Mouse (Mus musculus): Measurements from ENCODE around the gene Slc12a7. TPM values are rescaled to one million over a fixed set of nuclear protein-coding genes. Genes with fewer than 3 reads are reported as not detected.

Gene Slc12a7
- polyA plus RNA-seq, 1 experiment from 2014 or later = 44.8 TPM

- H3K27me3 ChIP-seq (ENCODE audit: control insufficient read depth, insufficient read depth, low read length) = no peaks in the 10 kb centered on the region
- WGBS = 83% methylated on average over 3 of the region's 3 CpGs
- H3K4me3 ChIP-seq (ENCODE audit: low read depth, low read length) = no peak overlapping the region
- no peaks in the 10 kb centered on the region for H3K36me3 ChIP-seq (ENCODE audit: control insufficient read depth, insufficient read depth, low read length)
- ATAC-seq (ENCODE audit: insufficient read depth, low FRiP score, low TSS enrichment) = no peak
- H3K4me1 ChIP-seq (ENCODE audit: control insufficient read depth, insufficient read depth, low read length) = peaks cover 4% of the 10 kb centered on the region
- no peak overlapping the region for H3K9ac ChIP-seq (ENCODE audit: low read length)
- H3K27ac ChIP-seq (ENCODE audit: low read depth, low read length) = no peak overlapping the region
- no peak overlapping the region for H3K4me2 ChIP-seq (ENCODE audit: low read depth)
- no peak for DNase-seq (ENCODE audit: low spot score)
- no peaks in the 10 kb centered on the region for H3K9me3 ChIP-seq (ENCODE audit: control insufficient read depth, low read length)
Measured at GRCm38 (mm10) chr13:73760126-73760525, 27.2 kb downstream of the Slc12a7 start.

GRCm38 (mm10) chr13:73762938-73763337 lies 30.0 kb downstream of the Slc12a7 start:
- Histone ChIP-seq H3K4me1 (ENCODE audit: control insufficient read depth, insufficient read depth, low read length) (peaks cover 14% of the 10 kb centered on the region), H3K27ac (ENCODE audit: low read depth, low read length) (no peak overlapping the region), H3K4me2 (ENCODE audit: low read depth) (peak overlapping the region; percentile 66), H3K36me3 (ENCODE audit: control insufficient read depth, insufficient read depth, low read length) (no peaks in the 10 kb centered on the region), H3K4me3 (ENCODE audit: low read depth, low read length) (peak overlapping the region; percentile 78), H3K27me3 (ENCODE audit: control insufficient read depth, insufficient read depth, low read length) (no peaks in the 10 kb centered on the region), H3K9ac (ENCODE audit: low read length) (peak overlapping the region; percentile 92; the same call in 1 of the 2 replicates), H3K9me3 (ENCODE audit: control insufficient read depth, low read length) (no peaks in the 10 kb centered on the region)
- DNase-seq (ENCODE audit: low spot score) (no peak), ATAC-seq (ENCODE audit: insufficient read depth, low FRiP score, low TSS enrichment) (peak; percentile 2; the same call in 1 of the 2 replicates)
- WGBS = 37% methylated on average over 6 of the region's 6 CpGs

- Histone ChIP-seq H3K4me1 (ENCODE audit: control insufficient read depth, insufficient read depth, low read length) (peaks cover 14% of the 10 kb centered on the region), H3K27ac (ENCODE audit: low read depth, low read length) (no peak overlapping the region), H3K4me3 (ENCODE audit: low read depth, low read length) (peak overlapping the region; percentile 78), H3K36me3 (ENCODE audit: control insufficient read depth, insufficient read depth, low read length) (no peaks in the 10 kb centered on the region), H3K27me3 (ENCODE audit: control insufficient read depth, insufficient read depth, low read length) (no peaks in the 10 kb centered on the region), H3K9ac (ENCODE audit: low read length) (peak overlapping the region; percentile 92), H3K9me3 (ENCODE audit: control insufficient read depth, low read length) (no peaks in the 10 kb centered on the region), H3K4me2 (ENCODE audit: low read depth) (peak overlapping the region; percentile 66)
- peak; percentile 92 for ATAC-seq (ENCODE audit: insufficient read depth, low FRiP score, low TSS enrichment)
- peak; percentile 92 for DNase-seq (ENCODE audit: low spot score)
- WGBS = under 1% methylated on average over 70 of the region's 70 CpGs
Measured at GRCm38 (mm10) chr13:73763439-73764255, 30.8 kb downstream of the Slc12a7 start.

GRCm38 (mm10) chr13:73764256-73764775 lies 31.4 kb downstream of the Slc12a7 start:
- 1% methylated on average over 11 of the region's 11 CpGs for WGBS
- H3K4me3 ChIP-seq (ENCODE audit: low read depth, low read length) = peak overlapping the region; percentile 78
- ATAC-seq (ENCODE audit: insufficient read depth, low FRiP score, low TSS enrichment) (peak; percentile 17), DNase-seq (ENCODE audit: low spot score) (peak; percentile 70)
- peaks cover 16% of the 10 kb centered on the region for H3K4me1 ChIP-seq (ENCODE audit: control insufficient read depth, insufficient read depth, low read length)
- no peak overlapping the region for H3K27ac ChIP-seq (ENCODE audit: low read depth, low read length)
- peak overlapping the region; percentile 66 for H3K4me2 ChIP-seq (ENCODE audit: low read depth)
- peak overlapping the region; percentile 92 for H3K9ac ChIP-seq (ENCODE audit: low read length)
- H3K9me3 ChIP-seq (ENCODE audit: control insufficient read depth, low read length) = no peaks in the 10 kb centered on the region
- no peaks in the 10 kb centered on the region for H3K36me3 ChIP-seq (ENCODE audit: control insufficient read depth, insufficient read depth, low read length)
- H3K27me3 ChIP-seq (ENCODE audit: control insufficient read depth, insufficient read depth, low read length) = no peaks in the 10 kb centered on the region

GRCm38 (mm10) chr13:73765393-73765792 lies 32.5 kb downstream of the Slc12a7 start:
- Histone ChIP-seq H3K4me2 (ENCODE audit: low read depth) (peak overlapping the region; percentile 66), H3K27ac (ENCODE audit: low read depth, low read length) (no peak overlapping the region), H3K4me3 (ENCODE audit: low read depth, low read length) (peak overlapping the region; percentile 78), H3K9me3 (ENCODE audit: control insufficient read depth, low read length) (no peaks in the 10 kb centered on the region), H3K9ac (ENCODE audit: low read length) (peak overlapping the region; percentile 92), H3K36me3 (ENCODE audit: control insufficient read depth, insufficient read depth, low read length) (no peaks in the 10 kb centered on the region), H3K27me3 (ENCODE audit: control insufficient read depth, insufficient read depth, low read length) (no peaks in the 10 kb centered on the region), H3K4me1 (ENCODE audit: control insufficient read depth, insufficient read depth, low read length) (peaks cover 22% of the 10 kb centered on the region)
- DNase-seq (ENCODE audit: low spot score) (no peak), ATAC-seq (ENCODE audit: insufficient read depth, low FRiP score, low TSS enrichment) (no peak)
- 80% methylated on average over 4 of the region's 4 CpGs for WGBS

GRCm38 (mm10) chr13:73767224-73767623 lies 34.3 kb downstream of the Slc12a7 start:
- DNase-seq (ENCODE audit: low spot score) (no peak), ATAC-seq (ENCODE audit: insufficient read depth, low FRiP score, low TSS enrichment) (no peak)
- 87% methylated on average over 8 of the region's 8 CpGs for whole genome bisulfite sequencing
- no peaks in the 10 kb centered on the region for H3K9me3 ChIP-seq (ENCODE audit: control insufficient read depth, low read length)
- H3K4me1 ChIP-seq (ENCODE audit: control insufficient read depth, insufficient read depth, low read length) = peaks cover 22% of the 10 kb centered on the region
- no peak overlapping the region for H3K27ac ChIP-seq (ENCODE audit: low read depth, low read length)
- no peak overlapping the region for H3K4me3 ChIP-seq (ENCODE audit: low read depth, low read length)
- H3K27me3 ChIP-seq (ENCODE audit: control insufficient read depth, insufficient read depth, low read length) = no peaks in the 10 kb centered on the region
- H3K4me2 ChIP-seq (ENCODE audit: low read depth) = no peak overlapping the region
- no peak overlapping the region for H3K9ac ChIP-seq (ENCODE audit: low read length)
- no peaks in the 10 kb centered on the region for H3K36me3 ChIP-seq (ENCODE audit: control insufficient read depth, insufficient read depth, low read length)

GRCm38 (mm10) chr13:73767754-73768153 lies 34.9 kb downstream of the Slc12a7 start:
- Histone ChIP-seq H3K9me3 (ENCODE audit: control insufficient read depth, low read length) (no peaks in the 10 kb centered on the region), H3K36me3 (ENCODE audit: control insufficient read depth, insufficient read depth, low read length) (no peaks in the 10 kb centered on the region), H3K4me3 (ENCODE audit: low read depth, low read length) (no peak overlapping the region), H3K4me1 (ENCODE audit: control insufficient read depth, insufficient read depth, low read length) (peaks cover 22% of the 10 kb centered on the region), H3K27me3 (ENCODE audit: control insufficient read depth, insufficient read depth, low read length) (no peaks in the 10 kb centered on the region), H3K4me2 (ENCODE audit: low read depth) (no peak overlapping the region), H3K27ac (ENCODE audit: low read depth, low read length) (no peak overlapping the region), H3K9ac (ENCODE audit: low read length) (no peak overlapping the region)
- DNase-seq (ENCODE audit: low spot score) (no peak), ATAC-seq (ENCODE audit: insufficient read depth, low FRiP score, low TSS enrichment) (no peak)
- WGBS = 85% methylated on average over 5 of the region's 5 CpGs

- no peak overlapping the region for H3K4me3 ChIP-seq (ENCODE audit: low read depth, low read length)
- DNase-seq (ENCODE audit: low spot score) = no peak
- H3K27me3 ChIP-seq (ENCODE audit: control insufficient read depth, insufficient read depth, low read length) = no peaks in the 10 kb centered on the region
- H3K27ac ChIP-seq (ENCODE audit: low read depth, low read length) = no peak overlapping the region
- no peaks in the 10 kb centered on the region for H3K36me3 ChIP-seq (ENCODE audit: control insufficient read depth, insufficient read depth, low read length)
- H3K9me3 ChIP-seq (ENCODE audit: control insufficient read depth, low read length) = no peaks in the 10 kb centered on the region
- no peak overlapping the region for H3K4me2 ChIP-seq (ENCODE audit: low read depth)
- WGBS = 87% methylated on average over 3 of the region's 3 CpGs
- ATAC-seq (ENCODE audit: insufficient read depth, low FRiP score, low TSS enrichment) = no peak
- no peak overlapping the region for H3K9ac ChIP-seq (ENCODE audit: low read length)
- H3K4me1 ChIP-seq (ENCODE audit: control insufficient read depth, insufficient read depth, low read length) = peaks cover 22% of the 10 kb centered on the region
Measured at GRCm38 (mm10) chr13:73768311-73768710, 35.4 kb downstream of the Slc12a7 start.

Data from neural tube, embryonic 11.5 days (tissue).